Mouse (Mus musculus) adrenal gland, postnatal 0 days (tissue): Measurements from ENCODE around the gene Gm26661. TPM values are rescaled to one million over a fixed set of nuclear protein-coding genes. Genes with fewer than 3 reads are reported as not detected.

Source experiments
- polyA plus RNA-seq: library from polyadenylated mRNA; unstranded; fragments of >200 nt; fragmentation: Nextera tagmentation; extraction: Ambion mirVana; gene quantifications from 2 replicates; pipeline ENCODE4 v1.2.1, GENCODE M21; 2015

Gm26661 gene
- polyA plus RNA-seq, result not detected in 2 replicates

GRCm38 (mm10) chr14:7791532-7792159, at the start of gene Gm26661:
Gene Gm26661, plus strand, starts transcription at chr14:7791587.

GRCm38 (mm10) chr14:7817770-7818462, 26.5 kb downstream of the Gm26661 start, which contains the start of gene Flnb:
Gene Flnb, plus strand, starts transcription at chr14:7817957.

Other genes with a start within 250 kb of the Gm26661 start
- gene Gm3558, start 223.0 kb upstream of the Gm26661 start, polyA plus RNA-seq, result 0.43 and 0.50 TPM in 2 replicates
- not detected in 2 replicates for gene Gm10338, start 196.0 kb upstream of the Gm26661 start, polyA plus RNA-seq
- not detected in 2 replicates for gene Gm10128, start 147.6 kb upstream of the Gm26661 start, polyA plus RNA-seq
- 6.7 and 8.1 TPM in 2 replicates for gene Flnb, start 26.4 kb downstream of the Gm26661 start, polyA plus RNA-seq
- not detected in 2 replicates for gene Gm45521, start 165.7 kb downstream of the Gm26661 start, polyA plus RNA-seq
- gene Dnase1l3, start 203.0 kb downstream of the Gm26661 start, polyA plus RNA-seq, result 0.83 and 1.1 TPM in 2 replicates
- 50.3 and 90.8 TPM in 2 replicates for gene Abhd6, start 211.3 kb downstream of the Gm26661 start, polyA plus RNA-seq